Mouse (Mus musculus) stomach, embryonic 16.5 days (tissue): ENCODE measurements at regions not wholly inside any gene's neighbourhood (a gene's known extent, or its start where the extent isn't known, plus 50 kb on each side); places are given as distances from the start of the nearest gene placed in this dataset.

Experiments
- ATAC-seq: fragments of 200-750 bp; cut with Nextera tagmentation; 2 replicates; pipeline ENCODE4 v1.8.0; 2017; ENCODE audit warnings: moderate number of reproducible peaks, moderate TSS enrichment; ENCODE audit not compliant: insufficient read depth, low FRiP score
- H3K27ac ChIP-seq: fragments of 300-500 bp; sonication (generic); 2 replicates; pipeline ENCODE4 v1.5.1; 2014; ENCODE audit warnings: low read length
- H3K27me3 ChIP-seq: fragments of 300-500 bp; sonication (generic); 2 replicates; pipeline ENCODE4 v1.6.1; 2014; ENCODE audit warnings: low read length, control low read depth, mixed read lengths; ENCODE audit not compliant: control insufficient read depth, insufficient read depth
- H3K36me3 ChIP-seq: fragments of 300-500 bp; sonication (generic); 2 replicates; pipeline ENCODE4 v1.6.1; 2014; ENCODE audit warnings: low read length; ENCODE audit not compliant: control insufficient read depth, insufficient read depth
- H3K4me1 ChIP-seq: fragments of 300-500 bp; sonication (generic); 2 replicates; pipeline ENCODE4 v1.6.1; 2014; ENCODE audit warnings: low read length, control low read depth, mixed read lengths; ENCODE audit not compliant: control insufficient read depth, insufficient read depth
- H3K4me2 ChIP-seq: fragments of 300-500 bp; sonication (generic); 2 replicates; pipeline ENCODE4 v1.6.1; 2014; ENCODE audit warnings: low read depth, low read length, mixed read lengths
- H3K4me3 ChIP-seq: fragments of 300-500 bp; sonication (generic); replicated peaks from 2 replicates; pipeline ENCODE4 v1.5.1; 2014; ENCODE audit warnings: mild to moderate bottlenecking, low read length
- H3K9ac ChIP-seq: fragments of 300-500 bp; sonication (generic); 2 replicates; pipeline ENCODE4 v1.6.1; 2014; ENCODE audit warnings: low read length
- H3K9me3 ChIP-seq: fragments of 300-500 bp; sonication (generic); replicated peaks from 2 replicates; pipeline ENCODE4 v1.6.1; 2016; ENCODE audit warnings: low read length, control low read depth; ENCODE audit not compliant: control insufficient read depth
- WGBS: fragments of 180-500 bp; shearing (Covaris S2); extraction: QIAGEN DNeasy Blood & Tissue Kit; methylation state at CpG from one replicate; pipeline ENCODE4 v1.1.7; 2014; 5-methylcytosine and 5-hydroxymethylcytosine counted together

GRCm38 (mm10) chr8:89903346-89903745 is 444.8 kb downstream of the Tox3 start:
- no peak for ATAC-seq

GRCm38 (mm10) chr8:89872768-89873167 is 475.4 kb downstream of the Tox3 start:
- Histone ChIP-seq H3K27me3 (no peaks in the 10 kb centered on the region), H3K4me1 (no peaks in the 10 kb centered on the region), H3K9me3 (no peaks in the 10 kb centered on the region), H3K4me2 (no peak overlapping the region), H3K27ac (no peak overlapping the region), H3K4me3 (no peak overlapping the region), H3K9ac (no peak overlapping the region), H3K36me3 (no peaks in the 10 kb centered on the region)
- ATAC-seq = no peak
- 65% methylated on average over 5 of the region's 5 CpGs for WGBS

More at GRCm38 (mm10) chr8:89903346-89903745, 444.8 kb downstream of the Tox3 start:
- Histone ChIP-seq H3K9me3 (no peaks in the 10 kb centered on the region), H3K27me3 (no peaks in the 10 kb centered on the region), H3K27ac (no peak overlapping the region), H3K4me1 (no peaks in the 10 kb centered on the region), H3K36me3 (no peaks in the 10 kb centered on the region), H3K9ac (no peak overlapping the region), H3K4me3 (no peak overlapping the region), H3K4me2 (no peak overlapping the region)
- WGBS = 82% methylated on average over 1 of the region's 1 CpGs

GRCm38 (mm10) chr8:89871966-89872365 is 476.2 kb downstream of the Tox3 start:
- no peaks in the 10 kb centered on the region for H3K36me3 ChIP-seq
- ATAC-seq = no peak
- no peaks in the 10 kb centered on the region for H3K4me1 ChIP-seq
- no peak overlapping the region for H3K27ac ChIP-seq
- no peaks in the 10 kb centered on the region for H3K27me3 ChIP-seq
- no peak overlapping the region for H3K9ac ChIP-seq
- no peak overlapping the region for H3K4me2 ChIP-seq
- H3K4me3 ChIP-seq = no peak overlapping the region
- H3K9me3 ChIP-seq = no peaks in the 10 kb centered on the region
- 73% methylated on average over 5 of the region's 5 CpGs for WGBS

- no peak overlapping the region for H3K4me2 ChIP-seq
- no peaks in the 10 kb centered on the region for H3K4me1 ChIP-seq
- no peak for ATAC-seq
- no peaks in the 10 kb centered on the region for H3K27me3 ChIP-seq
- H3K4me3 ChIP-seq = no peak overlapping the region
- 91% methylated on average over 3 of the region's 3 CpGs for WGBS
- no peak overlapping the region for H3K9ac ChIP-seq
- no peak overlapping the region for H3K27ac ChIP-seq
- no peaks in the 10 kb centered on the region for H3K9me3 ChIP-seq
- no peaks in the 10 kb centered on the region for H3K36me3 ChIP-seq
These were observed 488.3 kb downstream of the Tox3 start for GRCm38 (mm10) chr8:89859813-89860212.

DNA sequence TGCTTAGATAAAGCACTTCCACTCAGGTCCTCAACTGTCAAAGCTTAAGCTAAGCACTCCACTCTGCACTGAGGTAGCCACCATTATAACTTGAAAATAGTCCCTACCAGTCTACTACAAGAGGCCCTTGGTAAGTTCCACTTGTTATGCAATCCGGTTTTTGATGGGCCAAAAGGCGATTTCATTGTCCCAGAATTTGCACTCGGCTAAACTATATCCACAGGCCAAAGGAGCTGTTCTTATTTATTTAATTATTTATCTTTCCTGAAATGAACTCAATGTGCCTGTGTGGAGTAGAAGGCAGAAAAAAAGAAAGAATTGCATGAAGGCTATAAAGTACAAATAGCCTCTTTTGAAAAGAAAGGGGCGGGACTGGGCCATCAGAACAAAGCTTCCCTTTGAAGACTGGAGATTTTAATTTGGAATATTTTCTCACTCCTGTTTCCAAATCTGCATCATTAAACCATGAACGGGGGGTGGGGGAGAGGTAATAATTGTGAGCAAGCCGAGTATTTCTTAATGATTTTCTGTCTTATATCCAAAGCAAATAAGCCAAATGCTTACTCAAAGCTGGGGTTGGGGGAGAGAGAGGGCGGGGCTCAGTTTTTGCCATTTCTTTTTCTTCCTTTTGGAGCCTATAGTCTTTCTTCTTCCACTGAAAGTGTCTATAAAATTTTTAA is 489.3 kb downstream of the Tox3 start:
- 70% methylated on average over 7 of the region's 7 CpGs for WGBS
- ATAC-seq = no peak
- H3K27ac ChIP-seq = no peak overlapping the region

DNA sequence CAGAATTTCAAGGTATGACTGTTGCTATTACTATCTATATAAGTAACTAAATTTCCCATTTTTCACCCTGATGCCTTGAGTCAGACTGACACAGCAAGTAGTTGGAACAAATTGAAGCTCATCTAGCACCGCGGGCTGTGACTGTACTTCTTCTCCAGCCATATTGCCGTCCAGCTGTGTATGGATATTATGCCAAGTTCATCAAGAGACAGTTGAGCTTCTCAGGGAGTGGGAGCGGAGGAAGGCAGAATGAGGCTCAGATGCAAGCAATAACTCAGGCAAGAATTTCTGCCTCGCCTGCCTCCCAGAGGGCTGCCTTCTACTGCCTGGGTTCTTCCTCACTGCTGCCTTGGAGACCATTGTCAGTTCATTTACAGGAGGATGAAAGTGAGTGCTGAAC is 492.6 kb downstream of the Tox3 start:
- no peak for ATAC-seq
- Histone ChIP-seq H3K9me3 (no peaks in the 10 kb centered on the region), H3K4me3 (no peak overlapping the region), H3K27me3 (no peaks in the 10 kb centered on the region), H3K9ac (no peak overlapping the region), H3K4me2 (no peak overlapping the region), H3K36me3 (no peaks in the 10 kb centered on the region), H3K4me1 (no peaks in the 10 kb centered on the region), H3K27ac (no peak overlapping the region)
- WGBS = 71% methylated on average over 5 of the region's 5 CpGs

More for the DNA sequence above, 489.3 kb downstream of the Tox3 start:
- Histone ChIP-seq H3K9ac (no peak overlapping the region), H3K4me2 (no peak overlapping the region), H3K9me3 (no peaks in the 10 kb centered on the region), H3K4me3 (no peak overlapping the region), H3K27me3 (no peaks in the 10 kb centered on the region), H3K36me3 (no peaks in the 10 kb centered on the region), H3K4me1 (no peaks in the 10 kb centered on the region)

DNA sequence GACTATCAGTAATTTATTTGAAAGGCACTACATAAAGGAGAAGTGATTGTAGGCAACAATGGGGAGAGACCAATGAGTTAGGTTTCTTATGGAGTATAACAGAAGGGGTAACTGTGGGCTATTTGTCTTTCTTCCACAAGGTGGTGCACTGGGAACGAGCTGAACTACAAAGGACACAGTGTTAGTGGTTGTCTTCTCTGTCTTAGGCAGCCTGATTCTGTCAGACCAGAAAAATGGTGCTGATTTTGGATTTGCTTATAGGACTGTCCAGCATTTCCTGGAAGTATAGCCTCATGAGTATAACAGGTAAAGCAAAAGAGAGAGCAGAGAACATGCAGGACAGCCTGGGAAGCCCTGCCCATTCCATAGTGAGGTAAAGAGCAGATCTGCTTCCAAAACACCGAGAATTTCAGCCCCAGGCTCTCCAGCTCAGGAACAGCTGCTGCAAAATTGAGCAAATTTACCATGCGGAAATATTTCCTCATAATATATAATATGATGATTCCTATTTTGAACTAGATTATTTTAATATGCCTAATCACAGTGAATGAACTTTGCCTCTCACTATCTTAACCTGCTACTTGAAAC is 497.8 kb downstream of the Tox3 start:
- ATAC-seq = peak; percentile 66; the same call in 1 of the 2 replicates
- no peaks in the 10 kb centered on the region for H3K36me3 ChIP-seq
- no peak overlapping the region for H3K4me2 ChIP-seq
- WGBS = 42% methylated on average over 3 of the region's 3 CpGs
- no peak overlapping the region for H3K4me3 ChIP-seq
- H3K27ac ChIP-seq = no peak overlapping the region
- H3K9ac ChIP-seq = no peak overlapping the region
- H3K4me1 ChIP-seq = no peaks in the 10 kb centered on the region
- no peaks in the 10 kb centered on the region for H3K9me3 ChIP-seq
- H3K27me3 ChIP-seq = no peaks in the 10 kb centered on the region

DNA sequence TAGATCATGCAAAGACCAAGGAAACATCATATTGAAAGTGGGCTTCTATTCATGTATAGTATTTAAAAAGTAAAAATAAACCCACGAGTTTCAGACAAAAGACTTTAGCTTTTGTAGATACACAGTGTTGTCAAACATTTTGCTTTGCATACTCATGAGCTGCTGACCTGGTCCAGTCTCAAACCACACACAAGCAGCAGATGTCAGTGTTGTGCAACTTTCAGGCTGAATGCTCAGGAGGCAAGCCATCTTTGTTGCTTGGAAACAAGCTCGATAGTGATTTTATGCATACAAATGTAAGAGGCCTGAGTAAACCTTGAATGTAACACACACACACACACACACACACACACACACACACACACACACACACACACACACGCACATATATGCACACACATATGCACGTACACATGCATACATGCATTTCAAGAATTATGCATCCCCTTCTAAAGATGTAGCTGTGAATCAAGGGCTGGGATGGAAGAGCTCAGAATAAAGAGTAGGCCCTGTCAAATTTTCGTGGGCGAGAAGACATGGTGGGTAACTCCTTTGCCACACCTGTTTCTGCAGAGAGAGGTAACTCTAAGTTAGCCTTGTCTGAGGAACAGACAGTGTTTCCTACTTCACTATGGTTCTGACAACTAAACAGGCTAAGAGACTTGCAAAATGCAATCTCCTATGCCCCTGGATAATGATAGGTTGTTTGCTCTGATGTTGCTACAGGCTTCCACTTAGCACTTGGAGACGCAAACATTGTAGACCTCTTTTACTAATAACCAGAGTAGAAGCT is 498.5 kb downstream of the Tox3 start:
- WGBS = 61% methylated on average over 7 of the region's 7 CpGs
- H3K9me3 ChIP-seq = no peaks in the 10 kb centered on the region
- no peak overlapping the region for H3K27ac ChIP-seq
- H3K4me2 ChIP-seq = no peak overlapping the region
- H3K4me1 ChIP-seq = no peaks in the 10 kb centered on the region
- no peak overlapping the region for H3K4me3 ChIP-seq
- H3K9ac ChIP-seq = no peak overlapping the region
- ATAC-seq = no peak
- H3K36me3 ChIP-seq = no peaks in the 10 kb centered on the region
- no peaks in the 10 kb centered on the region for H3K27me3 ChIP-seq

- ATAC-seq = no peak
- Histone ChIP-seq H3K27me3 (no peaks in the 10 kb centered on the region), H3K4me3 (no peak overlapping the region), H3K27ac (no peak overlapping the region), H3K9ac (no peak overlapping the region), H3K9me3 (no peaks in the 10 kb centered on the region), H3K4me1 (no peaks in the 10 kb centered on the region), H3K4me2 (no peak overlapping the region), H3K36me3 (no peaks in the 10 kb centered on the region)
- WGBS = 59% methylated on average over 5 of the region's 5 CpGs
These were observed 509.6 kb downstream of the Tox3 start for GRCm38 (mm10) chr8:89838494-89838893.
